Mouse (Mus musculus) neural tube, embryonic 14.5 days (tissue): ENCODE data around the gene Gm10722. TPM values are rescaled to one million over a fixed set of nuclear protein-coding genes. Genes with fewer than 3 reads are reported as not detected.
"Not testable (repeated sequence)": the region's sequence is repeated elsewhere in the genome, so short reads cannot be mapped to it uniquely, and the experiment has no call there.

Experiments
- ATAC-seq: fragments of 200-750 bp; cut with Nextera tagmentation; 2 replicates; pipeline ENCODE4 v1.8.0; 2017; ENCODE audit warnings: low read depth, mild to moderate bottlenecking, moderate TSS enrichment, moderate library complexity
- H3K27ac ChIP-seq: fragments of 300-500 bp; sonication (generic); 2 replicates; pipeline ENCODE4 v1.5.1; 2014; ENCODE audit warnings: low read depth, mild to moderate bottlenecking, control low read depth, low read length, moderate library complexity, mixed read lengths
- H3K27me3 ChIP-seq: fragments of 300-500 bp; sonication (generic); 2 replicates; pipeline ENCODE4 v1.6.1; 2014; ENCODE audit warnings: low read length; ENCODE audit not compliant: control insufficient read depth, insufficient read depth
- H3K36me3 ChIP-seq: fragments of 300-500 bp; sonication (generic); 2 replicates; pipeline ENCODE4 v1.6.1; 2014; ENCODE audit warnings: low read length, mixed read lengths; ENCODE audit not compliant: control insufficient read depth, insufficient read depth
- H3K4me1 ChIP-seq: fragments of 300-500 bp; sonication (generic); 2 replicates; pipeline ENCODE4 v1.6.1; 2014; ENCODE audit warnings: low read length; ENCODE audit not compliant: control insufficient read depth, insufficient read depth
- H3K4me2 ChIP-seq: fragments of 300-500 bp; sonication (generic); 2 replicates; pipeline ENCODE4 v1.6.1; 2014; ENCODE audit warnings: mild to moderate bottlenecking, low read depth, low read length, control low read depth
- H3K4me3 ChIP-seq: fragments of 300-500 bp; sonication (generic); 2 replicates; pipeline ENCODE4 v1.5.1; 2014; ENCODE audit warnings: low read depth, low read length, control low read depth, mixed read lengths
- H3K9ac ChIP-seq: fragments of 300-500 bp; sonication (generic); replicated peaks from 2 replicates; pipeline ENCODE4 v1.6.1; 2014; ENCODE audit warnings: low read depth, mild to moderate bottlenecking, control low read depth, low read length, mixed read lengths
- H3K9me3 ChIP-seq: fragments of 300-500 bp; sonication (generic); 2 replicates; pipeline ENCODE4 v1.6.1; 2016; ENCODE audit warnings: low read length; ENCODE audit not compliant: control insufficient read depth
- WGBS: fragments of 180-500 bp; shearing (Covaris S2); extraction: QIAGEN DNeasy Blood & Tissue Kit; methylation state at CpG from one replicate; pipeline ENCODE4 v1.1.7; 2014; 5-methylcytosine and 5-hydroxymethylcytosine counted together
- polyA plus RNA-seq: library from polyadenylated mRNA; unstranded; fragments of >200 nt; fragmentation: Nextera tagmentation; extraction: Ambion mirVana; gene quantifications from 2 replicates; pipeline ENCODE4 v1.2.1, GENCODE M21; 2014

The Gm10722 gene
- polyA plus RNA-seq, 1 experiment from 2014 or later, result not detected

DNA sequence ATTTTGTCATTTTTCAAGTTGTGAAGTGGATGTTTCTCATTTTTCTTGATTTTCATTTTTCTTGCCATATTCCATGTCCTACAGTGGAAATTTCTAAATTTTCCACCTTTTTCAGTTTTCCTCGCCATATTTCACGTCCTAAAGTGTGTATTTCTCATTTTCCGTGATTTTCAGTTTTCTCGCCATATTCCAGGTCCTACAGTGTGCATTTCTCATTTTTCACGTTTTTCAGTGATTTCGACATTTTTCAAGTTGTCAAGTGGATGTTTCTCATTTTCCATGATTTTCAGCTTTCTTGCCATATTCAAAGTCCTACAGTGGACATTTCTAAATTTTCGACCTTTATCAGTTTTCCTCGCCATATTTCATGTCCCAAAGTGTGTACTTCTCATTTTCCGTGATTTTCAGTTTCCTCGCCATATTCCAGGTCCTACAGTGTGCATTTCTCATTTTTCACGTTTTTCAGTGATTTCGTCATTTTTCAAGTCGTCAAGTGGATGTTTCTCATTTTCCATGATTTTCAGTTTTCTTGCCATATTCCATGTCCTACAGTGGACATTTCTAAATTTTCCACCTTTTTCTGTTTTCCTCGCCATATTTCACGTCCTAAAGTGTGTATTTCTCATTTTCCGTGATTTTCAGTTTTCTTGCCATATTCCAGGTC is 23.4 kb downstream of the Gm10722 start:
- not testable (repeated sequence) for H3K27me3 ChIP-seq, ATAC-seq, H3K36me3 ChIP-seq, H3K4me2 ChIP-seq, H3K27ac ChIP-seq, H3K4me1 ChIP-seq, H3K9me3 ChIP-seq, H3K4me3 ChIP-seq, H3K9ac ChIP-seq
- 68% methylated on average over 15 of the region's 16 CpGs for WGBS

DNA sequence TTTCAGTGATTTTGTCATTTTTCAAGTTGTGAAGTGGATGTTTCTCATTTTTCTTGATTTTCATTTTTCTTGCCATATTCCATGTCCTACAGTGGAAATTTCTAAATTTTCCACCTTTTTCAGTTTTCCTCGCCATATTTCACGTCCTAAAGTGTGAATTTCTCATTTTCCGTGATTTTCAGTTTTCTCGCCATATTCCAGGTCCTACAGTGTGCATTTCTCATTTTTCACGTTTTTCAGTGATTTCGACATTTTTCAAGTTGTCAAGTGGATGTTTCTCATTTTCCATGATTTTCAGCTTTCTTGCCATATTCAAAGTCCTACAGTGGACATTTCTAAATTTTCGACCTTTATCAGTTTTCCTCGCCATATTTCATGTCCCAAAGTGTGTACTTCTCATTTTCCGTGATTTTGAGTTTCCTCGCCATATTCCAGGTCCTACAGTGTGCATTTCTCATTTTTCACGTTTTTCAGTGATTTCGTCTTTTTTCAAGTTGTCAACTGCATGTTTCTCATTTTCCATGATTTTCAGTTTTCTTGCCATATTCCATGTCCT is 24.3 kb downstream of the Gm10722 start, which contains the start of gene Gm10717:
TSS of gene Gm10717 (plus strand) at position 506 of the 556 bp plus-strand sequence.
- not testable (repeated sequence) for H3K4me3 ChIP-seq, H3K27me3 ChIP-seq, ATAC-seq

DNA sequence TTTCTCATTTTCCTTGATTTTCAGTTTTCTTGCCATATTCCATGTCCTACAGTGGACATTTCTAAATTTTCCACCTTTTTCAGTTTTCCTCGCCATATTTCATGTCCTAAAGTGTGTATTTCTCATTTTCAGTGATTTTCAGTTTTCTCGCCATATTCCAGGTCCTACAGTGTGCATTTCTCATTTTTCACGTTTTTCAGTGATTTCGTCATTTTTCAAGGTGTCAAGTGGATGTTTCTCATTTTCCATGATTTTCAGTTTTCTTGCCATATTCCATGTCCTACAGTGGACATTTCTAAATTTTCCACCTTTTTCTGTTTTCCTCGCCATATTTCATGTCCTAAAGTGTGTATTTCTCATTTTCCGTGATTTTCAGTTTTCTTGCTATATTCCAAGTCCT is 24.9 kb downstream of the Gm10722 start:
- not testable (repeated sequence) for H3K9ac ChIP-seq, ATAC-seq, H3K27ac ChIP-seq, H3K9me3 ChIP-seq, H3K4me2 ChIP-seq, H3K4me1 ChIP-seq, H3K27me3 ChIP-seq, H3K4me3 ChIP-seq, H3K36me3 ChIP-seq
- 68% methylated on average over 4 of the region's 6 CpGs for WGBS

More for the DNA sequence above, 24.3 kb downstream of the Gm10722 start, which contains the start of gene Gm10717:
- 75% methylated on average over 12 of the region's 12 CpGs for WGBS
- H3K9ac ChIP-seq, H3K36me3 ChIP-seq, H3K27ac ChIP-seq, H3K4me2 ChIP-seq, H3K4me1 ChIP-seq, H3K9me3 ChIP-seq: not testable (repeated sequence)

DNA sequence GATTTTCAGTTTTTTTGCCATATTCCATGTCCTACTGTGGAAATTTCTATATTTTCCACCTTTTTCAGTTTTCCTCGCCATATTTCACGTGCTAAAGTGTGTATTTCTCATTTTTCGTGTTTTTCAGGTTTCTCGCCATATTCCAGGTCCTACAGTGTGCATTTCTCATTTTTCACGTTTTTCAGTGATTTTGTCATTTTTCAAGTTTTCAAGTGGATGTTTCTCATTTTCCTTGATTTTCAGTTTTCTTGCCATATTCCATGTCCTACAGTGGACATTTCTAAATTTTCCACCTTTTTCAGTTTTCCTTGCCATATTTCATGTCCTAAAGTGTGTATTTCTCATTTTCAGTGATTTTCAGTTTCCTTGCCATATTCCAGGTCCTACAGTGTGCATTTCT is 25.4 kb downstream of the Gm10722 start:
- WGBS, result 67% methylated on average over 5 of the region's 5 CpGs
- H3K9ac ChIP-seq, H3K4me3 ChIP-seq, H3K4me2 ChIP-seq, H3K27me3 ChIP-seq, H3K4me1 ChIP-seq, ATAC-seq, H3K36me3 ChIP-seq, H3K9me3 ChIP-seq, H3K27ac ChIP-seq: not testable (repeated sequence)

DNA sequence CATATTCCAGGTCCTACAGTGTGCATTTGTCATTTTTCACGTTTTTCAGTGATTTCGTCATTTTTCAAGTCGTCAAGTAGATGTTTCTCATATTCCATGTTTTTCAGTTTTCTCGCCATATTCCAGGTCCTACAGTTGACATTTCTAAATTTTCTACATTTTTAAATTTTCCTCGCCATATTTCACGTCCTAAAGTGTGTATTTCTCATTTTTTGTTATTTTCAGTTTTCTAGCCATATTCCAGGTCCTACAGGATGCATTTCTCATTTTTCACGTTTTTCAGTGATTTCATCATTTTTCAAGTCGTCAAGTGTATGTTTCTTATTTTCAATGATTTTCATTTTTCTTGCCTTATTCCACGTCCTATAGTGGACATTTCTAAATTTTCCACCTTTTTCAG is 26.0 kb downstream of the Gm10722 start:
- ATAC-seq, H3K36me3 ChIP-seq, H3K27me3 ChIP-seq, H3K4me1 ChIP-seq, H3K4me3 ChIP-seq, H3K9me3 ChIP-seq, H3K4me2 ChIP-seq, H3K9ac ChIP-seq, H3K27ac ChIP-seq: not testable (repeated sequence)
- WGBS, result 69% methylated on average over 9 of the region's 9 CpGs

DNA sequence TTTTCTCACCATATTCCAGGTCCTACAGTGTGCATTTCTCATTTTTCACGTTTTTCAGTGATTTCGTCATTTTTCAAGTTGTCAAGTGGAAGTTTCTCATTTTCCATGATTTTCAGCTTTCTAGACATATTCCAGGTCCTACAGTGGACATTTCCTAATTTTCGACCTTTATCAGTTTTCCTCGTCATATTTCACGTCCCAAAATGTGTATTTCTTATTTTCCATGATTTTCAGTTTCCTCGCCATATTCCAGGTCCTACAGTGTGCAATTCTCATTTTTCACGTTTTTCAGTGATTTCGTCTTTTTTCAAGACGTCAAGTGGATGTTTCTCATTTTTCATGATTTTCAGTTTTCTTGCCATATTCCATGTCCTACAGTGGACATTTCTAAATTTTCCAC is 26.5 kb downstream of the Gm10722 start:
- H3K4me1 ChIP-seq, H3K9ac ChIP-seq, H3K27me3 ChIP-seq, ATAC-seq, H3K4me3 ChIP-seq, H3K27ac ChIP-seq, H3K36me3 ChIP-seq, H3K9me3 ChIP-seq, H3K4me2 ChIP-seq: not testable (repeated sequence)
- WGBS, result 79% methylated on average over 9 of the region's 9 CpGs

DNA sequence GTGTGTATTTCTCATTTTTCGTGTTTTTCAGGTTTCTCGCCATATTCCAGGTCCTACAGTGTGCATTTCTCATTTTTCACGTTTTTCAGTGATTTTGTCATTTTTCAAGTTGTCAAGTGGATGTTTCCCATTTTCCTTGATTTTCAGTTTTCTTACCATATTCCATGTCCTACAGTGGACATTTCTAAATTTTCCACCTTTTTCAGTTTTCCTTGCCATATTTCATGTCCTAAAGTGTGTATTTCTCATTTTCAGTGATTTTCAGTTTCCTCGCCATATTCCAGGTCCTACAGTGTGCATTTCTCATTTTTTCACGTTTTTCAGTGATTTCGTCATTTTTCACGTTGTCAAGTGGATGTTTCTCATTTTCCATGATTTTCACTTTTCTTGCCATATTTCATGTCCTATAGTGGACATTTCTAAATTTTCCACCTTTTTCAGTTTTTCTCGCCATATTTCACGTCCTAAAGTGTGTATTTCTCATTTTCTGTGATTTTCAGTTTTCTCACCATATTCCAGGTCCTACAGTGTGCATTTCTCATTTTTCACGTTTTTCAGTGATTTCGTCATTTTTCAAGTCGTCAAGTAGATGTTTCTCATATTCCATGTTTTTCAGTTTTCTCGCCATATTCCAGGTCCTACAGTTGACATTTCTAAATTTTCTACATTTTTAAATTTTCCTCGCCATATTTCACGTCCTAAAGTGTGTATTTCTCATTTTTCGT is 28.7 kb downstream of the Gm10722 start:
- not testable (repeated sequence) for H3K27me3 ChIP-seq, H3K4me1 ChIP-seq, H3K9me3 ChIP-seq, H3K36me3 ChIP-seq, H3K4me3 ChIP-seq, ATAC-seq, H3K9ac ChIP-seq, H3K4me2 ChIP-seq, H3K27ac ChIP-seq
- 68% methylated on average over 12 of the region's 16 CpGs for WGBS

DNA sequence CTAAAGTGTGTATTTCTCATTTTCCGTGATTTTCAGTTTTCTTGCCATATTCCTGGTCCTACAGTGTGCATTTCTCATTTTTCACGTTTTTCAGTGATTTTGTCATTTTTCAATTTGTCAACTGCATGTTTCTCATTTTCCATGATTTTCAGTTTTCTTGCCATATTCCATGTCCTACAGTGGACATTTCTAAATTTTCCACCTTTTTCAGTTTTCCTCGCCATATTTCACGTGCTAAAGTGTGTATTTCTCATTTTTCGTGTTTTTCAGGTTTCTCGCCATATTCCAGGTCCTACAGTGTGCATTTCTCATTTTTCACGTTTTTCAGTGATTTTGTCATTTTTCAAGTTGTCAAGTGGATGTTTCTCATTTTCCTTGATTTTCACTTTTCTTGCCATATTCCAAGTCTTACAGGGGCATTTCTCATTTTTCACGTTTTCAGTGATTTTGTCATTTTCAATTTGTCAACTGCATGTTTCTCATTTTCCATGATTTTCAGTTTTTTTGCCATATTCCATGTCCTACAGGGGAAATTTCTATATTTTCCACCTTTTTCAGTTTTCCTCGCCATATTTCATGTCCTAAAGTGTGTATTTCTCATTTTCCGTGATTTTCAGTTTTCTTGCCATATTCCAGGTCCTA is 30.1 kb downstream of the Gm10722 start:
- 63% methylated on average over 2 of the region's 10 CpGs for WGBS
- H3K4me3 ChIP-seq, H3K27me3 ChIP-seq, H3K4me1 ChIP-seq, H3K9me3 ChIP-seq, H3K9ac ChIP-seq, H3K4me2 ChIP-seq, H3K27ac ChIP-seq, H3K36me3 ChIP-seq, ATAC-seq: not testable (repeated sequence)

DNA sequence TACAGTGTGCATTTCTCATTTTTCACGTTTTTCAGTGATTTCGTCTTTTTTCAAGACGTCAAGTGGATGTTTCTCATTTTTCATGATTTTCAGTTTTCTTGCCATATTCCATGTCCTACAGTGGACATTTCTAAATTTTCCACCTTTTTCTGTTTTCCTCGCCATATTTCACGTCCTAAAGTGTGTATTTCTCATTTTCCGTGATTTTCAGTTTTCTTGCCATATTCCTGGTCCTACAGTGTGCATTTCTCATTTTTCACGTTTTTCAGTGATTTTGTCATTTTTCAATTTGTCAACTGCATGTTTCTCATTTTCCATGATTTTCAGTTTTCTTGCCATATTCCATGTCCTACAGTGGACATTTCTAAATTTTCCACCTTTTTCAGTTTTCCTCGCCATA is 33.6 kb downstream of the Gm10722 start, which contains the start of gene Gm17535:
TSS of gene Gm17535 (plus strand) at position 301 of the 400 bp plus-strand sequence.
- WGBS, result no CpG with 5 or more reads among the region's 8 CpGs

More for the DNA sequence above, 33.6 kb downstream of the Gm10722 start, which contains the start of gene Gm17535:
- H3K27ac ChIP-seq, H3K4me2 ChIP-seq, ATAC-seq, H3K4me3 ChIP-seq, H3K9me3 ChIP-seq, H3K9ac ChIP-seq, H3K36me3 ChIP-seq, H3K4me1 ChIP-seq, H3K27me3 ChIP-seq: not testable (repeated sequence)
